Mouse (Mus musculus): Measurements from ENCODE around the gene Agap2. TPM values are rescaled to one million over a fixed set of nuclear protein-coding genes. Genes with fewer than 3 reads are reported as not detected.
A peak's percentile ranks its signal among the peaks of the same experiment; 100 is the strongest.

The Agap2 gene
- polyA plus RNA-seq, 1 experiment from 2014 or later, result 0.33 TPM

GRCm38 (mm10) chr10:127081996-127082620 is 7.0 kb downstream of the Agap2 start:
- peak overlapping the region; percentile 78 for H3K4me3 ChIP-seq

GRCm38 (mm10) chr10:127083292-127083914 is 8.3 kb downstream of the Agap2 start:
- no peak overlapping the region for H3K4me3 ChIP-seq

More at GRCm38 (mm10) chr10:127081996-127082620, 7.0 kb downstream of the Agap2 start:
- peak; percentile 60 for DNase-seq (ENCODE audit: low spot score)
- H3K4me1 ChIP-seq (replicated peaks), result peaks cover 61% of the 10 kb centered on the region
- WGBS, result 30% methylated on average over 8 of the region's 8 CpGs
- no peaks in the 10 kb centered on the region for H3K9me3 ChIP-seq
- H3K36me3 ChIP-seq, result no peaks in the 10 kb centered on the region
- H3K27me3 ChIP-seq (ENCODE audit: insufficient read depth, poor library complexity, severe bottlenecking), result peaks cover 88% of the 10 kb centered on the region
- no peak overlapping the region for H3K27ac ChIP-seq

GRCm38 (mm10) chr10:127083915-127084306 is 8.8 kb downstream of the Agap2 start:
- Histone ChIP-seq H3K27me3 (ENCODE audit: insufficient read depth, poor library complexity, severe bottlenecking) (peaks cover 88% of the 10 kb centered on the region), H3K4me3 (no peak overlapping the region), H3K27ac (no peak overlapping the region), H3K36me3 (no peaks in the 10 kb centered on the region), H3K9me3 (no peaks in the 10 kb centered on the region), H3K4me1 (replicated peaks) (peaks cover 45% of the 10 kb centered on the region)
- WGBS, result 61% methylated on average over 5 of the region's 5 CpGs
- DNase-seq (ENCODE audit: low spot score), result no peak

More at GRCm38 (mm10) chr10:127083292-127083914, 8.3 kb downstream of the Agap2 start:
- Histone ChIP-seq H3K4me1 (replicated peaks) (peaks cover 50% of the 10 kb centered on the region), H3K27me3 (ENCODE audit: insufficient read depth, poor library complexity, severe bottlenecking) (peaks cover 88% of the 10 kb centered on the region), H3K27ac (no peak overlapping the region), H3K9me3 (no peaks in the 10 kb centered on the region), H3K36me3 (no peaks in the 10 kb centered on the region)
- no peak for DNase-seq (ENCODE audit: low spot score)
- 29% methylated on average over 8 of the region's 8 CpGs for WGBS

- Histone ChIP-seq H3K9me3 (no peaks in the 10 kb centered on the region), H3K36me3 (no peaks in the 10 kb centered on the region), H3K4me3 (no peak overlapping the region), H3K4me1 (replicated peaks) (peaks cover 34% of the 10 kb centered on the region), H3K27ac (no peak overlapping the region), H3K27me3 (ENCODE audit: insufficient read depth, poor library complexity, severe bottlenecking) (peaks cover 88% of the 10 kb centered on the region)
- DNase-seq (ENCODE audit: low spot score), result no peak
- 84% methylated on average over 9 of the region's 9 CpGs for WGBS
Observed at GRCm38 (mm10) chr10:127085052-127085451, 10.0 kb downstream of the Agap2 start.

- WGBS, result 75% methylated on average over 6 of the region's 6 CpGs
- Histone ChIP-seq H3K27me3 (ENCODE audit: insufficient read depth, poor library complexity, severe bottlenecking) (peaks cover 88% of the 10 kb centered on the region), H3K36me3 (no peaks in the 10 kb centered on the region)
Observed at GRCm38 (mm10) chr10:127085633-127086032, 10.5 kb downstream of the Agap2 start.

GRCm38 (mm10) chr10:127090560-127091411 is 15.7 kb downstream of the Agap2 start:
- peaks cover 16% of the 10 kb centered on the region for H3K36me3 ChIP-seq
- no peak overlapping the region for H3K27ac ChIP-seq
- DNase-seq (ENCODE audit: low spot score), result peak; percentile 27
- H3K4me1 ChIP-seq (replicated peaks), result peaks cover 23% of the 10 kb centered on the region
- peaks cover 81% of the 10 kb centered on the region for H3K27me3 ChIP-seq (ENCODE audit: insufficient read depth, poor library complexity, severe bottlenecking)
- WGBS, result 8% methylated on average over 57 of the region's 57 CpGs
- no peaks in the 10 kb centered on the region for H3K9me3 ChIP-seq
- H3K4me3 ChIP-seq, result peak overlapping the region; percentile 39

More at GRCm38 (mm10) chr10:127085633-127086032, 10.5 kb downstream of the Agap2 start:
- H3K4me1 ChIP-seq (replicated peaks), result peaks cover 33% of the 10 kb centered on the region
- no peak overlapping the region for H3K4me3 ChIP-seq
- H3K27ac ChIP-seq, result no peak overlapping the region
- H3K9me3 ChIP-seq, result no peaks in the 10 kb centered on the region
- DNase-seq (ENCODE audit: low spot score), result no peak

GRCm38 (mm10) chr10:127091507-127092396 is 16.7 kb downstream of the Agap2 start:
- Histone ChIP-seq H3K36me3 (peaks cover 26% of the 10 kb centered on the region), H3K9me3 (no peaks in the 10 kb centered on the region), H3K4me3 (peak overlapping the region; percentile 39), H3K27me3 (ENCODE audit: insufficient read depth, poor library complexity, severe bottlenecking) (peaks cover 81% of the 10 kb centered on the region), H3K27ac (0 out of 2 replicates have a peak overlapping the region, but pooled peaks have one; percentile 13), H3K4me1 (replicated peaks) (peaks cover 23% of the 10 kb centered on the region)
- no peak for DNase-seq (ENCODE audit: low spot score)
- 11% methylated on average over 51 of the region's 51 CpGs for WGBS

GRCm38 (mm10) chr10:127092742-127093141 is 17.7 kb downstream of the Agap2 start:
- peaks cover 71% of the 10 kb centered on the region for H3K27me3 ChIP-seq (ENCODE audit: insufficient read depth, poor library complexity, severe bottlenecking)
- no peak overlapping the region for H3K4me3 ChIP-seq
- H3K27ac ChIP-seq, result no peak overlapping the region
- DNase-seq (ENCODE audit: low spot score), result no peak
- H3K36me3 ChIP-seq, result peaks cover 36% of the 10 kb centered on the region
- WGBS, result 58% methylated on average over 4 of the region's 4 CpGs
- peaks cover 23% of the 10 kb centered on the region for H3K4me1 ChIP-seq (replicated peaks)
- no peaks in the 10 kb centered on the region for H3K9me3 ChIP-seq

GRCm38 (mm10) chr10:127094382-127094802 is 19.3 kb downstream of the Agap2 start:
- Histone ChIP-seq H3K9me3 (no peaks in the 10 kb centered on the region), H3K4me1 (replicated peaks) (peaks cover 23% of the 10 kb centered on the region), H3K27ac (no peak overlapping the region), H3K36me3 (peaks cover 52% of the 10 kb centered on the region), H3K27me3 (ENCODE audit: insufficient read depth, poor library complexity, severe bottlenecking) (peaks cover 54% of the 10 kb centered on the region), H3K4me3 (no peak overlapping the region)
- no peak for DNase-seq (ENCODE audit: low spot score)
- WGBS, result 68% methylated on average over 7 of the region's 7 CpGs

GRCm38 (mm10) chr10:127098514-127098913 is 23.4 kb downstream of the Agap2 start:
- H3K4me3 ChIP-seq, result no peak overlapping the region
- 77% methylated on average over 20 of the region's 20 CpGs for WGBS
- no peaks in the 10 kb centered on the region for H3K9me3 ChIP-seq
- no peak overlapping the region for H3K27ac ChIP-seq
- DNase-seq (ENCODE audit: low spot score), result no peak
- H3K27me3 ChIP-seq (ENCODE audit: insufficient read depth, poor library complexity, severe bottlenecking), result peaks cover 13% of the 10 kb centered on the region
- H3K36me3 ChIP-seq, result peaks cover 67% of the 10 kb centered on the region
- H3K4me1 ChIP-seq (replicated peaks), result no peaks in the 10 kb centered on the region

GRCm38 (mm10) chr10:127099191-127099590 is 24.1 kb downstream of the Agap2 start:
- DNase-seq (ENCODE audit: low spot score), result no peak
- no peaks in the 10 kb centered on the region for H3K9me3 ChIP-seq
- no peak overlapping the region for H3K27ac ChIP-seq
- WGBS, result 88% methylated on average over 10 of the region's 10 CpGs
- peaks cover 68% of the 10 kb centered on the region for H3K36me3 ChIP-seq
- H3K4me1 ChIP-seq (replicated peaks), result no peaks in the 10 kb centered on the region
- no peak overlapping the region for H3K4me3 ChIP-seq
- H3K27me3 ChIP-seq (ENCODE audit: insufficient read depth, poor library complexity, severe bottlenecking), result peaks cover 6% of the 10 kb centered on the region

- H3K27me3 ChIP-seq (ENCODE audit: insufficient read depth, poor library complexity, severe bottlenecking), result no peaks in the 10 kb centered on the region
- H3K9me3 ChIP-seq, result no peaks in the 10 kb centered on the region
- DNase-seq (ENCODE audit: low spot score), result no peak
- no peaks in the 10 kb centered on the region for H3K4me1 ChIP-seq (replicated peaks)
- H3K27ac ChIP-seq, result no peak overlapping the region
- H3K4me3 ChIP-seq, result no peak overlapping the region
- WGBS, result 91% methylated on average over 15 of the region's 15 CpGs
- H3K36me3 ChIP-seq, result peaks cover 67% of the 10 kb centered on the region
Observed at GRCm38 (mm10) chr10:127099868-127100267, 24.8 kb downstream of the Agap2 start.

Measured in hindbrain, embryonic 10.5 days (tissue).